Mouse (Mus musculus): ENCODE measurements at regions not wholly inside any gene's neighbourhood (a gene's known extent, or its start where the extent isn't known, plus 50 kb on each side); places are given as distances from the start of the nearest gene placed in this dataset.

GRCm38 (mm10) chr3:38131887-38132220 lies 352.8 kb downstream of the Ankrd50 start:
- TF ChIP-seq CTCF (IDR thresholded peaks at IDR 0.05; ENCODE audit: insufficient read depth, low read length) (no peak), POLR2A (IDR thresholded peaks at IDR 0.05; ENCODE audit: borderline replicate concordance, extremely low read depth, low read depth, low read length) (no peak)

Measured in lung, adult 2 months (tissue).